Mouse (Mus musculus): ENCODE results near the gene Ifrd2. TPM values are rescaled to one million over a fixed set of nuclear protein-coding genes. Genes with fewer than 3 reads are reported as not detected.
"Not testable (repeated sequence)": the region's sequence is repeated elsewhere in the genome, so short reads cannot be mapped to it uniquely, and the experiment has no call there.

Gene Ifrd2
- polyA plus RNA-seq, 2 experiments, result 135 to 149 TPM

GRCm38 (mm10) chr9:107571534-107572326 is 15.7 kb upstream of the Ifrd2 start:
- ATAC-seq (ENCODE audit: insufficient read depth), result peak; percentile 32; the same call in 1 of the 2 replicates

GRCm38 (mm10) chr9:107572327-107572662 is 15.1 kb upstream of the Ifrd2 start:
- Histone ChIP-seq H3K27ac (peak overlapping the region; percentile 84), H3K9ac (replicated peaks) (no peak overlapping the region; the same call in 1 of the 2 replicates), H3K4me3 (ENCODE audit: insufficient read depth in 1 of 2, low read depth in 2 of 2, low read length in 2 of 2) (no peak overlapping the region; a peak in 1 of 4 replicates), H3K4me2 (ENCODE audit: low read depth) (peak overlapping the region; percentile 85), H3K27me3 (ENCODE audit: control insufficient read depth, insufficient read depth, low read length) (no peaks in the 10 kb centered on the region), H3K36me3 (replicated peaks; ENCODE audit: control insufficient read depth, insufficient read depth, low read depth) (peaks cover 12% of the 10 kb centered on the region), H3K4me1 (replicated peaks; ENCODE audit: control insufficient read depth in 2 of 2, insufficient read depth in 2 of 2, low read length in 1 of 2) (peaks cover 53 to 59% of the 10 kb centered on the region in 2 experiments), H3K9me3 (ENCODE audit: control insufficient read depth, low read length) (no peaks in the 10 kb centered on the region)
- ATAC-seq (ENCODE audit: insufficient read depth) (no peak), DNase-seq (ENCODE audit: low read depth in 3 of 3, low spot score in 3 of 3) (no peak)
- TF ChIP-seq EP300 (IDR thresholded peaks at IDR 0.05; ENCODE audit: low read depth) (no peak), CTCF (IDR thresholded peaks at IDR 0.05; ENCODE audit: low read depth) (no peak)
- WGBS (ENCODE audit: insufficient replicate concordance), result 83% methylated on average over 2 of the region's 2 CpGs

More at GRCm38 (mm10) chr9:107571534-107572326, 15.7 kb upstream of the Ifrd2 start:
- Histone ChIP-seq H3K27me3 (ENCODE audit: control insufficient read depth, insufficient read depth, low read length) (no peaks in the 10 kb centered on the region), H3K4me3 (ENCODE audit: insufficient read depth in 1 of 2, low read depth in 2 of 2, low read length in 2 of 2) (peak overlapping the region; percentile 86 to 88), H3K36me3 (replicated peaks; ENCODE audit: control insufficient read depth, insufficient read depth, low read depth) (peaks cover 12% of the 10 kb centered on the region), H3K4me1 (replicated peaks; ENCODE audit: control insufficient read depth in 2 of 2, insufficient read depth in 2 of 2, low read length in 1 of 2) (peaks cover 50 to 60% of the 10 kb centered on the region in 2 experiments), H3K9ac (replicated peaks) (peak overlapping the region; percentile 87), H3K27ac (peak overlapping the region; percentile 84), H3K9me3 (ENCODE audit: control insufficient read depth, low read length) (no peaks in the 10 kb centered on the region), H3K4me2 (ENCODE audit: low read depth) (peak overlapping the region; percentile 85)
- WGBS (ENCODE audit: insufficient replicate concordance), result 75% methylated on average over 22 of the region's 22 CpGs
- DNase-seq (ENCODE audit: low read depth in 3 of 3, low spot score in 3 of 3), result no peak
- TF ChIP-seq EP300 (IDR thresholded peaks at IDR 0.05; ENCODE audit: low read depth), result no peak
- TF ChIP-seq CTCF (IDR thresholded peaks at IDR 0.05; ENCODE audit: low read depth), result no peak

- 70% methylated on average over 6 of the region's 6 CpGs for WGBS (ENCODE audit: insufficient replicate concordance)
- not testable (repeated sequence) for H3K27ac ChIP-seq; ATAC-seq (ENCODE audit: insufficient read depth); H3K4me3 ChIP-seq (ENCODE audit: insufficient read depth in 1 of 2, low read depth in 2 of 2, low read length in 2 of 2); H3K9me3 ChIP-seq (ENCODE audit: control insufficient read depth, low read length); DNase-seq (ENCODE audit: low read depth in 3 of 3, low spot score in 3 of 3); H3K27me3 ChIP-seq (ENCODE audit: control insufficient read depth, insufficient read depth, low read length); H3K9ac ChIP-seq (replicated peaks); H3K4me2 ChIP-seq (ENCODE audit: low read depth)
- peak; percentile 48 for TF ChIP-seq CTCF (IDR thresholded peaks at IDR 0.05; ENCODE audit: low read depth)
- Histone ChIP-seq H3K36me3 (replicated peaks; ENCODE audit: control insufficient read depth, insufficient read depth, low read depth) (peaks cover 12% of the 10 kb centered on the region), H3K4me1 (replicated peaks; ENCODE audit: control insufficient read depth in 2 of 2, insufficient read depth in 2 of 2, low read length in 1 of 2) (peaks cover 46 to 50% of the 10 kb centered on the region in 2 experiments)
These were observed 13.7 kb upstream of the Ifrd2 start for GRCm38 (mm10) chr9:107573774-107574173.

DNA sequence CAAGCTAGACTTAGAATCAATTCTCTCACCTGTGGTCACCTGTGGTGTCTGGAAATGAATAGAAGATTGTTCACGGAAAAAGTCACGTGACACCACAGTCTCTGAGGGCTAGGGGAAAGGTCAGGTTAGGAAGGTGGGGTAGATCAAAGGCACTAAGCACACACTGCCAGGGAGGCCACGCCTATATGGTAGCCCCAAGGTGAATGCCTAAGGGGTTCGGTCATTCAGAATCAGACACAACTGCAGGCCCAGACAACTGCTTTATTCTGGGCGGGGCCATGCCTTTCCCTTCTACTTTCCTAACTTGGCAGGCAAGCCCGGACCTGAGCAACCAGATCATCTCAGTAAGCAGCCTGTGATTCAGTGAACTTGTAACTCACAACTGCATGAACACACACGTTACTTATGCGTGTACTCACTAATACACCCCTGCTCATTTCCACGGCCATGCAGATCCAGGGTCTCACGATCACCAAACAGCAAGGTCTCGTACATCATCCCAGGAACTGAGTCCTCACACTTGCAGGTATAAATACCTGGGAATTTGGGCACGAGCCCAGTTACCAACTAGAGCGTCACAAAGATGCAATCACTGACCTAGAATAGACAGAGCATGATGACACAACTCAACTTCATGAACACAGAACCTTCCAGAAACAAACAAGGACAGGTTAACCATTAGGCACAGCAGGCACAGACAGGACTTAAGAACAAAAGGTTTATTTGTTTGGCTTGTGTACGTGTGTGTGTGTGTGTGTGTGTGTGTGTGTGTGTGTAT is 11.7 kb upstream of the Ifrd2 start:
- ATAC-seq (ENCODE audit: insufficient read depth) (no peak), DNase-seq (ENCODE audit: low read depth in 3 of 3, low spot score in 3 of 3) (no peak)
- Histone ChIP-seq H3K9me3 (ENCODE audit: control insufficient read depth, low read length) (no peaks in the 10 kb centered on the region), H3K36me3 (replicated peaks; ENCODE audit: control insufficient read depth, insufficient read depth, low read depth) (peaks cover 12% of the 10 kb centered on the region), H3K27ac (peak overlapping the region; percentile 53), H3K4me1 (replicated peaks; ENCODE audit: control insufficient read depth in 2 of 2, insufficient read depth in 2 of 2, low read length in 1 of 2) (peaks cover 39 to 48% of the 10 kb centered on the region in 2 experiments), H3K9ac (replicated peaks) (no peak overlapping the region), H3K4me3 (ENCODE audit: insufficient read depth in 1 of 2, low read depth in 2 of 2, low read length in 2 of 2) (no peak overlapping the region), H3K4me2 (ENCODE audit: low read depth) (no peak overlapping the region), H3K27me3 (ENCODE audit: control insufficient read depth, insufficient read depth, low read length) (no peaks in the 10 kb centered on the region)
- 79% methylated on average over 14 of the region's 14 CpGs for WGBS (ENCODE audit: insufficient replicate concordance)
- TF ChIP-seq EP300 (IDR thresholded peaks at IDR 0.05; ENCODE audit: low read depth), result no peak
- TF ChIP-seq CTCF (IDR thresholded peaks at IDR 0.05; ENCODE audit: low read depth), result no peak

All from liver, embryonic 14.5 days (tissue).